Mouse (Mus musculus): ENCODE data around the gene Sipa1. TPM values are rescaled to one million over a fixed set of nuclear protein-coding genes. Genes with fewer than 3 reads are reported as not detected.

The Sipa1 gene
- total RNA-seq, 2 experiments from 2014 or later: 16.5 to 17.5 TPM

DNA sequence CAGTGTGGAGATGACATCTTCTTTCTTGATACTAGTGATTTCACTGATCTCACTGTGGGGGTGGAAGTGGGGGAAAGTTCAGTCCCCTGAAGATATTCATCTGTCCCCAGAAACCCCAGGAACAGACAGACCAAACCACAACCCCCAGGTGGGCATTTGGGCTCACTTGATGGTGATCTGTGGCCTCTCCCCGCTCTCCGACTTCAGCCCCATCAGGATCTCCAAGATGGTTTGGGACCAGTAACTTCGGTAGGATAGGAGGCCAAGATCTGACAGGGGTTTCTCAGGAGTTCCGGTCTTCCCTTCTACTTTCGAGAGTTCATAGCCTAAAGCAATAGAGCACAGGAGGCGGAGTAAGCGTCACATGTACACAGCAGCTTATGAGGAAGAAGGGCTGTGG, 59.8 kb downstream of the Sipa1 start:
- Histone ChIP-seq H3K27ac (no peak overlapping the region), H3K4me3 (no peak overlapping the region)
- TF ChIP-seq CTCF (conservative IDR thresholded peaks at IDR 0.05): no peak
- DNase-seq (ENCODE audit: low spot score in 2 of 2): no peak

DNA sequence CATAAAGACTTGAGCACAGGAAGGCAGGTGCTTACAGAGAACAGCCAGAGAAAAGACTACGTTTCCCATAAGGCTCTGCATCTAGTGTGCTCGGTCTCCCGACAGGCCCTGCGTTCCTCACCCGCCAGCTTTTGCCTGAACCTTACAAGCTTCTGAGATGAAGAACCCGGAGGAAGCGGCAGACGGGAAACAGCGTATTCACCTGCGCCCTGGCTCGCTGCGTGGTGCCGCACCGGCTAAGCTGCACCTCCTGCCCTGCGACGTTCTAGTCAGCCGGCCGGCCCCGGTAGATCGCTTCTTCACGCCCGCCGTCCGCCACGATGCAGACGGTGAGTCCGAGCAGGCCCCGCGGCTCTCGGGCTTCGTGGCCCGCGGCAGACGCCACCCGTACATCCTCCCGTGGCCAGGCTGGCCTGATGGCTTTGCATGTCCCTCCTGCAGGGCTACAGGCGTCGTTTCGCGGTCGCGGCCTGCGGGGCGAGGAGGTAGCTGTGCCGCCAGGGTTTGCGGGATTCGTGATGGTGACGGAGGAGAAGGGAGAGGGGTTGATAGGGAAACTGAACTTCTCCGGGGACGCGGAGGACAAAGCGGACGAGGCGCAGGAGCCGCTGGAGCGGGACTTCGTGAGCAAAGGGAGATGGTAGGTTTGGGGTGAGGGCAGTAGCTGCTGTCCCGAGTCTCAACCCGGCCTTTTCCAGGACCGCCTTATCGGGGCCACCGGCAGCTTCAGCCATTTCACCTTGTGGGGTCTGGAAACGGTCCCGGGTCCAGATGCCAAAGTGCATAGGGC, 61.6 kb downstream of the Sipa1 start, which contains the start of gene Rnaseh2c:
Gene Rnaseh2c (plus strand): TSS at position 122 of the 790 bp plus-strand sequence.
- Histone ChIP-seq H3K4me3 (peak within 1 kb of the TSS; percentile 82), H3K27ac (peak within 1 kb of the TSS; percentile 85)
- TF ChIP-seq CTCF (conservative IDR thresholded peaks at IDR 0.05): no peak
- DNase-seq (ENCODE audit: low spot score in 2 of 2): peak; percentile 76 to 78

Small RNAs within 50 kb of the gene (microRNA-seq; reads per million reads assigned to microRNA genes)
- gene Mir6987: 0.37 to 1.9 reads per million in 2 experiments

Other genes starting within 250 kb of the Sipa1 start
- gene Drap1, start 238.7 kb downstream of the Sipa1 start, total RNA-seq (2021): 100 to 1,000 TPM; 316 to 335 TPM
- 10 to 100 TPM; 61.9 to 70.7 TPM for gene AI837181, start 238.6 kb downstream of the Sipa1 start, total RNA-seq (2021)
- gene Fosl1, start 216.2 kb downstream of the Sipa1 start, total RNA-seq (2021): not detected
- gene Ccdc85b, start 205.8 kb downstream of the Sipa1 start, total RNA-seq (2021): 10 to 100 TPM; 31.5 to 33.9 TPM
- gene Fibp, start 203.1 kb downstream of the Sipa1 start, total RNA-seq (2021): 10 to 100 TPM; 87.2 to 89.6 TPM
- gene Ctsw, start 195.2 kb downstream of the Sipa1 start, total RNA-seq (2021): under 1 TPM in 1 of 2 experiments, not detected in 1; 0.31 TPM
- gene Efemp2, start 189.8 kb downstream of the Sipa1 start, total RNA-seq (2021): 10 to 100 TPM; 13.2 to 14.1 TPM
- gene Mus81, start 175.3 kb downstream of the Sipa1 start, total RNA-seq (2021): 10 to 100 TPM; 40.9 to 42.9 TPM
- 1,000 to 10,000 TPM; 1,280 to 1,287 TPM for gene Cfl1, start 173.3 kb downstream of the Sipa1 start, total RNA-seq (2021)
- gene 1700020D05Rik, start 159.9 kb downstream of the Sipa1 start, total RNA-seq (2021): 1 to 10 TPM; 6.2 to 9.1 TPM
- gene Snx32, start 153.2 kb downstream of the Sipa1 start, total RNA-seq (2021): 10 to 100 TPM; 85.9 to 86.6 TPM
- gene Ovol1, start 103.1 kb downstream of the Sipa1 start, total RNA-seq (2021): not detected
- 1 to 10 TPM; 6.8 to 7.4 TPM for gene Ap5b1, start 95.7 kb downstream of the Sipa1 start, total RNA-seq (2021)
- 10 to 100 TPM; 80.0 to 88.2 TPM for gene Rnaseh2c, start 61.8 kb downstream of the Sipa1 start, total RNA-seq (2021)
- gene Kat5, start 53.5 kb downstream of the Sipa1 start, total RNA-seq (2021): 10 to 100 TPM; 82.8 to 93.0 TPM
- 10 to 100 TPM; 20.6 to 21.0 TPM for gene Rela, start 26.2 kb downstream of the Sipa1 start, total RNA-seq (2021)
- 10 to 100 TPM; 20.2 to 20.4 TPM for gene Map3k11, start 25.0 kb upstream of the Sipa1 start, total RNA-seq (2021)
- 10 to 100 TPM; 69.1 to 78.8 TPM for gene Pcnx3, start 25.2 kb upstream of the Sipa1 start, total RNA-seq (2021)
- gene Kcnk7, start 40.7 kb upstream of the Sipa1 start, total RNA-seq (2021): under 1 TPM in 1 of 2 experiments, not detected in 1; 0.36 TPM
- gene Ehbp1l1, start 62.6 kb upstream of the Sipa1 start, total RNA-seq (2021): 10 to 100 TPM; 11.8 to 17.7 TPM
- 10 to 100 TPM; 26.5 to 29.4 TPM for gene Fam89b, start 65.9 kb upstream of the Sipa1 start, total RNA-seq (2021)
- gene Ltbp3, start 77.2 kb upstream of the Sipa1 start, total RNA-seq (2021): 10 to 100 TPM; 23.8 to 30.0 TPM
- gene Scyl1, start 107.7 kb upstream of the Sipa1 start, total RNA-seq (2021): 10 to 100 TPM; 74.1 to 80.9 TPM
- 10 to 100 TPM in 1 of 2 experiments, 1 to 10 TPM in 1; 9.5 to 10.6 TPM for gene Frmd8, start 211.6 kb upstream of the Sipa1 start, total RNA-seq (2021)
- 1 to 10 TPM; 3.5 to 3.6 TPM for gene Slc25a45, start 214.1 kb upstream of the Sipa1 start, total RNA-seq (2021)
- 1 to 10 TPM; 2.5 to 3.2 TPM for gene Tigd3, start 230.4 kb upstream of the Sipa1 start, total RNA-seq (2021)
- 10 to 100 TPM; 94.1 to 95.3 TPM for gene Dpf2, start 249.3 kb upstream of the Sipa1 start, total RNA-seq (2021)